Mouse (Mus musculus) right cerebral cortex, postnatal 10 days (tissue): ENCODE results near the gene Fibp.
"Not testable (repeated sequence)": the region's sequence is repeated elsewhere in the genome, so short reads cannot be mapped to it uniquely, and the experiment has no call there.

Experiments used
- DNase-seq, 2 experiments: peaks; one replicate each; pipeline ENCODE4 v3.0.0; 2021; ENCODE audit warnings: low spot score in 2 of 2

The Fibp gene

DNA sequence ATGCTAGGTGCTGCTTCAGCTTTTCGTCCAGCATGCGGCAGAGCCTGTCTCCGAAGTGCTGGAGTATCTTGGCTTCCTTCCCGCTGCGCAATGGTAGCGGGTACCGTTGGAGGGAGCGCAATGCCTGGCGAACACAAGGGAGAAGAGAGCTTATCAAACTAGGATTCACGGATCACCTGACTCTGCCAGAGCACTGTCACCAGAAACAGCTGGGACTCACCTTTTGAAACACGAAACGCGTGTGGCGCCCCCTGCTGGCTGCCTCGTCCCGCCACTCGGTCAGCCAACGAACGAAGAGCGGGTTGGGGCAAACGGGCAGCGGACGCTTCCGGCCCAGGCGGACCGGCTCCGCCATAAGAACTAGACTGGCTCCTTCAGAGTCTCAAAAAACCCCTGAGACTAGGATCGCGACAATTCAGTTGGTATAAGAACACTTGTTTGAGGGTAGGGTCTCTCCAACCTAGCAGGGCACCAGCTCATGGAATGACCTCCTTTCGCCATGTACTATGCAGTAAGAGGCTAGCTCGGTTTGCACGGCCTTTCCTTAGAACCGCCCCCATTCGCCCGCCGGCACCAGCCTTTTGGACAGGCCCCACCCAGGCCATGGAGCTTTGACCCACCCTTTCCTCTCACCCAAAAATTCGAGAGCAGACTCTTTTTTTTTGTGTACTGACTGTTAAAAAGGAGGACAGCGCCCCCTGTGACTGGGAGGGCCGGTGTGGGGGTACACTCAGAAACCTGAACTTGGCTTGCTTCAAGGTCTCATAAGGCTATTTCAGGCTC lies 27.5 kb downstream of the Fibp start, which contains the start of gene Mus81:
Mus81 (minus strand) TSS at position 635 of the 783 bp plus-strand sequence.
- DNase-seq: peak; percentile 95 to 97

- DNase-seq: peak; percentile 98 to 99
Measured at GRCm38 (mm10) chr19:5488878-5489571, 28.6 kb downstream of the Fibp start.

DNA sequence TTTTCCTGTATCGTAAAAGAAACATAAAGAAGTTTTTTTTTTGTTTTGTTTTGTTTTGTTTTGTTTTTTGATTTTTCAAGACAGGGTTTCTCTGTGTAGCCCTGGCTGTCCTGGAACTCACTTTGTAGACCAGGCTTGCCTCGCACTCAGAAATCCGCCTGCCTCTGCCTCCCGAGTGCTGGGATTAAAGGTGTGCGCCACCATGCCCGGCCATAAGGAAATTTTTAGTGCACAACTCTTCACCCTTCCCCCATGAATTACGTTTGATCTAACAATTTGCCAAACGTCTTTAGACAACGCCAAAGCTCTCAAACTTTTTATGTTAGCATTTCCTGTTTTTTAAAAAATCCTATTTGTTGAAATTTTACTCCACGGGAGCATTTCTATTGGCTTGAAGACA lies 29.3 kb downstream of the Fibp start:
- DNase-seq: peak in 1 of 2 experiments; percentile 34

- peak; percentile 96 to 97 for DNase-seq
Measured at GRCm38 (mm10) chr19:5490313-5490897, 30.0 kb downstream of the Fibp start, which contains the start of gene Cfl1. TSS of gene Cfl1 (plus strand) at chr19:5490455.

DNA sequence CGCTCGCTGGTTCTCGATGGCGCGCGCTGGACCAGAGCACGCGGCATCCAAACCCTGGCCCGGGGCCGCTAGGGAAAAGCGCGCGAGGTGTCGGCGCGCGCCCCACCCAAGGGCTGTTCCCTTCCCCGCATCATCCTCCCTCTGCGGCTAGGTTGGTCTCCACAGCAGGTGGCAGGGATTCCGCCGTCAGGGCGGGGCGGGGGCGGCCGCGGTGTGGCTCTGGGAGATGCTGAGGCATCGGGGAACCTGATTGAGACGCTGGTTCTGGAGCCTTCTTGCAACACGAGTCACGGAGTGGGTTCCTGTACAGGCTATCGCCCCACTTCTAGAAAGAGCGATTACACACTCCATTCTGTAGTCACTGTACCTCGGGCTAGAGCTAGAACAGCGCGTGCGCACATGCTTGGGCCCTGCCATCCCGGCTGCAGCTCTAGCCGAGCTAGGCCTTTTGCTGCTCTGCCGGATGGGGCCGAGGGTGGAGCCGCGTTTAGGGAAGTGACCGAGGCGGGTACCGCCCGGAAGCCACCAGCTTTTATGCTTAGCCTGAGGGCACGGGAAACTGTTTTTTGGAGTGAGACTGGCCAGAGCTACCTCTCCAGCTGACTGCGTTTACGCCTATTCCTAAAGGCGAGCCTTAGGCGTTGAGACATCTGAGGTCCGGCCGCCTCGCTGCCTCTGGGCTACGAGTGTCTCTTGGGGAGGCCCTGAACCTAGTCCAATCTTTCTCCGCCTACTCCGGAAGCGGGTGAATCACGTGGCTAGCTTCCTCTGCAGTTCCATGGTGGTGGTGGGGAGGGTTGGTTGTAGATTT lies 30.7 kb downstream of the Fibp start:
- peak; percentile 85 to 90 for DNase-seq

DNA sequence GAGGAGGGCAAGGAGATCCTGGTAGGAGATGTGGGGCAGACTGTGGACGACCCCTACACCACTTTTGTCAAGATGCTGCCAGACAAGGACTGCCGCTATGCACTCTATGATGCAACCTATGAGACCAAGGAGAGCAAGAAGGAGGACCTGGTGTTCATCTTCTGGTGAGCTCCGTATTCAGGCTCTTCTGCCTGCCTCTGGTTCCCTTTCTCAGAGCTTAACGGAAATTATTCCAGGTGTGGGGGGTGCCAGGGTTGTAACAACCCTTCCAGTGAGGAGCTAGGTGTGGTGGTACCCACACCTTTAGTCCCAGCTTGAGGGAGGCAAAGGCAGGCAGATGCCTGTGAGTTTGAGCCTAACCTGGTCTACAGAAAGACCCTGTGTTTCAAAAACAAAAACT lies 32.2 kb downstream of the Fibp start:
- no peak for DNase-seq

DNA sequence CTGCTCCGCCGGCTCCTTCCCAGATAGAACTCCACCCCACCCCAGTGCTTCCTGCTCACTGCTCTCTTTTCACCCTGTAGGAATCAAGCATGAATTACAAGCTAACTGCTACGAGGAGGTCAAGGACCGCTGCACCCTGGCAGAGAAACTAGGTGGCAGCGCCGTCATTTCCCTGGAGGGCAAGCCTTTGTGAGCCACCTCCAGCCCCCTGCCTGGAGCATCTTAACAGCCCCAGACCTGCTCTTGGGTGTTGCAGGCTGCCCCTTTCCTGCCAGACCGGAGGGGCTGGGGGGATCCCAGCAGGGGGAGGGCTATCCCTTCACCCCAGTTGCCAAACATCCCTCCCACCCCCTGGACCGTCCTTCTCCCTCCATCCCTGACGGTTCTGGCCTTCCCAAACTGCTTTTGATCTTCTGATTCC lies 32.9 kb downstream of the Fibp start:
- not testable (repeated sequence) for DNase-seq

DNA sequence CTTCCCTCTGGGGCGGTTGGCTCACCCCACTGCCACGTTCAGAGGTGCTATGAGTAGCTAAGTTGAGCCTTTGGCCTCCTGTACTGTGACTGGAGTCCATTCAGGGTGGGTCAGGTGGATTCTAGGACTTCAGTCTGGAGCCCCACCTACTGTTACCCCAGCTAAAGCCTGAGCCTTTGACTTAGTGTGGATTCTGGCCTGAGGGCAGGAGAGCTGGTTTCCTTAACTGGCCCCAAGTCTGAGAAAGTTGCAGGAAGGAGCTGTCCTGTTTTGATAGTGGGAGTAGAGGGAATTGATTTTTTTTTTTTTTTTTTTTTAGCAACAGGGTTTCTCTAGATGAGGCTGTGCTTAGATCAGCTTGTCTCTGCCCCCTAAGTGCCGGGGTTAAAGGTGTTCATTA lies 33.9 kb downstream of the Fibp start:
- no peak for DNase-seq

DNA sequence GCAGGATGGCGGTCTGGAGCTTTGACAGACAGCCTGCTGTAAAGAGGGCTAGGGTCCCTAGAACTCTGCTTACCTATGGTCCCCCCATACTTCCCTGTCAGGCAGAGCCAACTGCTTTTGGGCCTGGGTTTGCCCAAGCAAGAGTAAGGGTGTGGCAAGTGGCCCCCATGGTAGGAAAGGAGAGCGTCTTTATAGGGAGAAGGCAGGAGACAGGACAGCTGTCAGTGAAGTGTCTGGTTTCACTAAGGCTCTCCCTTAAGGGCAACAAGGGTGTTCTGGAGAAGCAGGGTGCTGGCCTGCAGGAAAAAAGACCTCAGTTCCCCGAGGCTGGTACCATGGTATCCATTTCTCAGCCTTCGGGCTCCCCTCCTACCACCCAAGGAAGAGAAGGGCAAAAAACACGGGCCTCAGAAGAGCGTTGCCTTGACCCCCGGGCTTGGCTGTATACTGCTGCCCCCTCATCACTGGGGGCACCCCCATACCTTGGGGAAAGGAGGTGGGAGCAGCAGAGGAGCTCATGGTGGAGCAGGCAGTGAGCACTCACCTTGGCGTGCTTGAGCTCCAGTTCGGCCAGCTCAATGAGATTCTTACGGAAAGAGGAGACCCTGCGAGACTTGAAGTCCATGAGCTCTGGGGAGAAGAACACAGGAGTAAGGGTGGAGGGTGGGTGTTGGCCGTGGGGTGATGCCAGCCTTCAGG lies 35.1 kb downstream of the Fibp start:
- peak in 1 of 2 experiments; percentile 31 for DNase-seq

GRCm38 (mm10) chr19:5496052-5496370 lies 35.6 kb downstream of the Fibp start:
- DNase-seq: no peak

DNA sequence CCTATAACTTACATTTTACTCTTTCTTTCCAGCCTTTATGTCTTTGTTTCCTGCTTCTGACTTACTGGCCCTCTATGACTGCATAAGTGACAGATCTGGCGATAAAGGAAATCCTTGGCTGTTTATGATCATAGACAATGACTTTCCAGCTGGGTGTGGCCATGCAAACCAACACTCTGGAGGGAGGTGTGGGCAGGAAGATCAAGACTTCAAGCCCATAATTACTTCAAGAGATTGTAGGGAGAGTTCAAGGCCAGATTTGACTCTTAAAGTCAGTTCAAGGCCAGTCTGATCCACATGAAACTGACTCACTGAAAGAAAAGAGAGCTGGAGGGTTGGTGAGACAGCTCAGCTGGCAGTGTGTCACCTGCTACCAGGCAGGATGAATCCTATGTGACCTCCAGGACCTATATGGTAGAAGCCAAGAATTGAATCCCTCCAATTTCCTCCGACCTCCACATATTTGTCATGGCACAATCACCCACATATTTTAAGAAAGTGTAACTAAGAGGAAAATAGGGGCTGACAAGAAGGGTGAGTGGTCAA lies 40.0 kb downstream of the Fibp start:
- DNase-seq: no peak

- no peak for DNase-seq
Measured at GRCm38 (mm10) chr19:5503687-5504086, 43.3 kb downstream of the Fibp start, which contains the start of gene 1700020D05Rik. TSS of gene 1700020D05Rik (minus strand) at chr19:5503787.

DNA sequence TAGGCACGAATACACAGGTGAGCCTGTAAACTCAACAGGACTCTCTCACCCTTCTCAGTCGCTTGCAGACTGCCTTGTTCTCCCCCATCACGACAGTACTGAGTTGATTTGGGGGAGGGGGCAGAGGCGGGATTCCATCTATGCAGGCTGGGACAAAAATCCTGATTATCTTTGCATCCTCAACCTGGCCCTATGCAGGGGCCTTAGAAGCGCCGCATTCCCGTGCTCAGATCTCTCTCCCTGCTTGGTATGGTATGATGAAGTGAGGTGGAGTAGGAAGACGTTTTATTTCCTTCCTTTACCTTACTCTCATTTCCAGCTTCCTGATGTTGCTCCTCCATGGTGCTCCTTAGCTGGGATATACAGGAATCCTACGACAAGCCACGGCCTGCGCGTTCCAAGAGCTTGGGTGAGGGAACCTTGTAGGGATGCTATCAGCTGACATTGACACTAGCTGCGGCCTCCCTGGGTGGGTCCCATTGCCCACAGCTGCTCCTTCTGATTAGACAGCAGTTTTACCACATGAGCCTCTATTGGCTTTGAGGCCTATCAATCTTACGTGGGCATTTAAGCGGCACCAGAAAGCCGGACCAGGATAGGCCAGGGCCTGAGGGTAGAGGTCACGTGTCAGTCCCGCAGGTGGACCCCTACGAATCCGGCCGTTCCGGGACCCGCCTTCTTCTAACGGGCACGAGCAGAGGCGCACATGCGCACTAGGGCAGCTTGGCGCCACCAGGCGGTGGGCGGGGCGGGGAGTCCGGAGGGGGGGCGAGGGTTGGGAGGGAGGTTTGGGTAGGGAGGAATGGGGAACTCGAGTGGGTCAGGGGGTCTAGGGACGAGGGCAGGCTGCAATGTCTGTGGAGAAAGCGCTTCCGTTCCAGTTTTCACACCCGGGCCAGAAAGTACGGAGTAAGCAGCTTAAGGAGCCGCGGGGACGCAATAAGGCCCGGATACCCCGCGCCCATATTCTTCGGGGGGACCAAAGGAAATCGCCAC lies 49.9 kb downstream of the Fibp start, which contains the start of gene Snx32:
Snx32 (minus strand) TSS at position 508 of the 996 bp plus-strand sequence.
- DNase-seq: peak; percentile 100

GRCm38 (mm10) chr19:5511074-5511632 lies 50.7 kb downstream of the Fibp start:
- no peak for DNase-seq

- DNase-seq: no peak
Measured at GRCm38 (mm10) chr19:5512091-5513004, 51.9 kb downstream of the Fibp start.

DNA sequence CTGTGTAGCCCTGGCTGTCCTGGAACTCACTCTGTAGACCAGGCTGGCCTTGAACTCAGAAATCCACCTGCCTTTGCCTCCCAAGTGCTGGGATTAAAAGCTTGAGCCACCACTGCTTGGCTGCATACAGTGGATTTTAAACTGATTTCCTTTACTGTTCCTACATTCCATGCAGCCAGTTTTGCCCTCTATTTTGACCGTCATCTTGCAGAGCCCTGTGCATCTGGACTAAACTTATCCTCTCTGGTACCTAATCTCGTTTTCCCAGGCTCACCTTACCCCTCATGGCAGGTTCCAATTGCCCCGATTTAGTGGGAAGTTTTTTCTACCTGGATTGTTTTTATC lies 52.6 kb downstream of the Fibp start:
- DNase-seq: no peak
